Mouse (Mus musculus) embryonic facial prominence, embryonic 11.5 days (tissue): Measurements from ENCODE around the gene Shkbp1. TPM values are rescaled to one million over a fixed set of nuclear protein-coding genes. Genes with fewer than 3 reads are reported as not detected.
A peak's percentile ranks its signal among the peaks of the same experiment; 100 is the strongest.

Source experiments
- ATAC-seq: fragments of 200-750 bp; cut with Nextera tagmentation; replicated peaks from 2 replicates; pipeline ENCODE4 v1.8.0; 2017; ENCODE audit warnings: low read depth; ENCODE audit not compliant: insufficient number of reproducible peaks, low FRiP score, low TSS enrichment
- DNase-seq: peaks from one replicate; pipeline ENCODE4 v3.0.0-alpha.2; 2015; ENCODE audit warnings: low spot score
- H3K27ac ChIP-seq: fragments of 300-500 bp; sonication (generic); replicated peaks from 2 replicates; pipeline ENCODE4 v1.5.1; 2014; ENCODE audit warnings: mild to moderate bottlenecking, low read depth, low read length, control low read depth
- H3K27me3 ChIP-seq: fragments of 300-500 bp; sonication (generic); 2 replicates; pipeline ENCODE4 v1.6.1; 2014; ENCODE audit warnings: mild to moderate bottlenecking, low read length, moderate library complexity, mixed read lengths; ENCODE audit not compliant: control insufficient read depth, insufficient read depth
- H3K36me3 ChIP-seq: fragments of 300-500 bp; sonication (generic); replicated peaks from 2 replicates; pipeline ENCODE4 v1.6.1; 2014; ENCODE audit warnings: low read depth, mild to moderate bottlenecking, low read length, moderate library complexity, mixed read lengths; ENCODE audit not compliant: control insufficient read depth, insufficient read depth
- H3K4me1 ChIP-seq: fragments of 300-500 bp; sonication (generic); 2 replicates; pipeline ENCODE4 v1.6.1; 2014; ENCODE audit warnings: low read length, mixed read lengths; ENCODE audit not compliant: control insufficient read depth, insufficient read depth
- H3K4me2 ChIP-seq: fragments of 300-500 bp; sonication (generic); 2 replicates; pipeline ENCODE4 v1.6.1; 2014; ENCODE audit warnings: low read depth, mild to moderate bottlenecking, control low read depth, low read length, moderate library complexity
- H3K4me3 ChIP-seq: fragments of 300-500 bp; sonication (generic); 2 replicates; pipeline ENCODE4 v1.5.1; 2014; ENCODE audit warnings: low read depth, low read length, control low read depth
- H3K9ac ChIP-seq: fragments of 300-500 bp; sonication (generic); replicated peaks from 2 replicates; pipeline ENCODE4 v1.6.1; 2014; ENCODE audit warnings: mild to moderate bottlenecking, control low read depth, low read length
- H3K9me3 ChIP-seq: fragments of 300-500 bp; sonication (generic); replicated peaks from 2 replicates; pipeline ENCODE4 v1.6.1; 2016; ENCODE audit warnings: mild to moderate bottlenecking, low read length, inconsistent platforms, mixed read lengths; ENCODE audit not compliant: control insufficient read depth
- WGBS: fragments of 180-500 bp; shearing (Covaris S2); extraction: QIAGEN DNeasy Blood & Tissue Kit; methylation state at CpG from one replicate; pipeline ENCODE4 v1.1.7; 2014; 5-methylcytosine and 5-hydroxymethylcytosine counted together
- polyA plus RNA-seq: library from polyadenylated mRNA; unstranded; fragments of >200 nt; fragmentation: Nextera tagmentation; extraction: Ambion mirVana; gene quantifications from 2 replicates; pipeline ENCODE4 v1.2.1, GENCODE M21; 2014

The Shkbp1 gene
- polyA plus RNA-seq, 1 experiment from 2014 or later = 50.2 TPM

- Histone ChIP-seq H3K4me2 (no peak overlapping the region), H3K9ac (no peak overlapping the region), H3K4me1 (peaks cover 3% of the 10 kb centered on the region), H3K27me3 (peaks cover 11% of the 10 kb centered on the region), H3K4me3 (no peak overlapping the region), H3K27ac (no peak overlapping the region), H3K9me3 (peaks cover 4% of the 10 kb centered on the region; the same call in 1 of the 2 replicates), H3K36me3 (no peaks in the 10 kb centered on the region)
- 88% methylated on average over 3 of the region's 3 CpGs for WGBS
- ATAC-seq (no peak), DNase-seq (no peak)
Observed at GRCm38 (mm10) chr7:27314393-27314792, 41.4 kb downstream of the Shkbp1 start.

- Histone ChIP-seq H3K4me3 (no peak overlapping the region), H3K4me1 (peaks cover 3% of the 10 kb centered on the region), H3K27me3 (peaks cover 11% of the 10 kb centered on the region), H3K4me2 (no peak overlapping the region), H3K36me3 (no peaks in the 10 kb centered on the region), H3K9me3 (peaks cover 4% of the 10 kb centered on the region; the same call in 1 of the 2 replicates), H3K27ac (no peak overlapping the region), H3K9ac (no peak overlapping the region)
- 88% methylated on average over 12 of the region's 12 CpGs for WGBS
- DNase-seq (no peak), ATAC-seq (no peak)
Observed at GRCm38 (mm10) chr7:27311651-27312284, 44.1 kb downstream of the Shkbp1 start.

GRCm38 (mm10) chr7:27310996-27311535, 44.8 kb downstream of the Shkbp1 start:
- peaks cover 11% of the 10 kb centered on the region for H3K27me3 ChIP-seq
- no peak overlapping the region for H3K4me3 ChIP-seq
- H3K9ac ChIP-seq = no peak overlapping the region
- H3K27ac ChIP-seq = no peak overlapping the region
- H3K36me3 ChIP-seq = no peaks in the 10 kb centered on the region
- ATAC-seq = no peak
- DNase-seq = no peak
- H3K9me3 ChIP-seq = peaks cover 4% of the 10 kb centered on the region; the same call in 1 of the 2 replicates
- WGBS = 32% methylated on average over 8 of the region's 8 CpGs
- H3K4me1 ChIP-seq = peaks cover 3% of the 10 kb centered on the region
- H3K4me2 ChIP-seq = no peak overlapping the region

- no peak overlapping the region for H3K27ac ChIP-seq
- peaks cover 4% of the 10 kb centered on the region; the same call in 1 of the 2 replicates for H3K9me3 ChIP-seq
- peaks cover 11% of the 10 kb centered on the region for H3K27me3 ChIP-seq
- no peak overlapping the region for H3K4me3 ChIP-seq
- no peak overlapping the region; the same call in 1 of the 2 replicates for H3K9ac ChIP-seq
- peaks cover 3% of the 10 kb centered on the region for H3K4me1 ChIP-seq
- ATAC-seq (0 out of 2 replicates have a peak, but pooled peaks have one; percentile 36), DNase-seq (no peak)
- 3% methylated on average over 17 of the region's 17 CpGs for WGBS
- H3K4me2 ChIP-seq = peak overlapping the region; percentile 30; the same call in 1 of the 2 replicates
- no peaks in the 10 kb centered on the region for H3K36me3 ChIP-seq
Observed at GRCm38 (mm10) chr7:27310306-27310705, 45.5 kb downstream of the Shkbp1 start.

- ATAC-seq (no peak), DNase-seq (no peak)
- H3K36me3 ChIP-seq = no peaks in the 10 kb centered on the region
- H3K27ac ChIP-seq = no peak overlapping the region
- no peak overlapping the region for H3K4me2 ChIP-seq
- 37% methylated on average over 3 of the region's 3 CpGs for WGBS
- H3K27me3 ChIP-seq = peaks cover 11% of the 10 kb centered on the region
- H3K9me3 ChIP-seq = peaks cover 4% of the 10 kb centered on the region; the same call in 1 of the 2 replicates
- H3K4me3 ChIP-seq = no peak overlapping the region
- H3K4me1 ChIP-seq = peaks cover 3% of the 10 kb centered on the region
- H3K9ac ChIP-seq = no peak overlapping the region
Observed at GRCm38 (mm10) chr7:27309832-27310231, 46.0 kb downstream of the Shkbp1 start.

- Histone ChIP-seq H3K36me3 (no peaks in the 10 kb centered on the region), H3K9ac (no peak overlapping the region), H3K27ac (no peak overlapping the region), H3K4me2 (peak overlapping the region; percentile 48), H3K4me3 (peak overlapping the region; percentile 19; the same call in 1 of the 2 replicates), H3K4me1 (peaks cover 3% of the 10 kb centered on the region), H3K27me3 (peaks cover 11% of the 10 kb centered on the region), H3K9me3 (peaks cover 1% of the 10 kb centered on the region; the same call in 1 of the 2 replicates)
- ATAC-seq = no peak; the same call in 1 of the 2 replicates
- peak; percentile 60 for DNase-seq
- 9% methylated on average over 28 of the region's 28 CpGs for WGBS
Observed at GRCm38 (mm10) chr7:27308821-27309549, 46.8 kb downstream of the Shkbp1 start.

- no peak for ATAC-seq
- WGBS = 57% methylated on average over 9 of the region's 9 CpGs
- no peak overlapping the region for H3K9ac ChIP-seq
- no peak overlapping the region for H3K27ac ChIP-seq
- no peaks in the 10 kb centered on the region for H3K9me3 ChIP-seq
- DNase-seq = no peak
- H3K4me1 ChIP-seq = peaks cover 3% of the 10 kb centered on the region
- H3K4me2 ChIP-seq = no peak overlapping the region
- H3K36me3 ChIP-seq = no peaks in the 10 kb centered on the region
- peaks cover 11% of the 10 kb centered on the region for H3K27me3 ChIP-seq
- no peak overlapping the region for H3K4me3 ChIP-seq
Observed at GRCm38 (mm10) chr7:27307551-27307950, 48.3 kb downstream of the Shkbp1 start.
